Mouse (Mus musculus): ENCODE results near the gene Mdm2. TPM values are rescaled to one million over a fixed set of nuclear protein-coding genes. Genes with fewer than 3 reads are reported as not detected.

The Mdm2 gene
- polyA plus RNA-seq, 1 experiment from 2014 or later: 51.2 TPM

DNA sequence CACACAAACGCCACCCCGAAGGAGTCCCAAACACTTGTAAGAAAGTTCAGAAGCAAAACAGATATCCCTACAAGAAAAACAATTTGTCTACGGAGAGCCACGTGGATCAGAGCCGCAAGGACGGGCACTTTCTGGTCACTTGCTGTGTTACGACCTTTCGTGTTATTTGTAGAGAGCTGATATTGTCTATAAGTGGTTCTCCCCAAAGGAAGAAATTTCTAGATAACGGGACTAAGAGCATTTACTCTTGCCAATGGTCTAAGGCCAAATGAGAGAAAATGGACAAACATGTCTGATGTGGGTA is 26.9 kb downstream of the Mdm2 start:
- H3K27me3 ChIP-seq (ENCODE audit: control insufficient read depth, insufficient read depth, low read depth, low read length): no peaks in the 10 kb centered on the region
- no peak overlapping the region for H3K9ac ChIP-seq (ENCODE audit: low read length)
- H3K4me2 ChIP-seq (ENCODE audit: low read depth, low read length): no peak overlapping the region
- no peaks in the 10 kb centered on the region for H3K4me1 ChIP-seq (replicated peaks; ENCODE audit: control insufficient read depth, insufficient read depth, low read length)
- no peak overlapping the region for H3K4me3 ChIP-seq (ENCODE audit: low read length)
- no peaks in the 10 kb centered on the region for H3K9me3 ChIP-seq (ENCODE audit: control insufficient read depth, low read length)
- ATAC-seq (ENCODE audit: low read depth): no peak
- 85% methylated on average over 9 of the region's 9 CpGs for WGBS
- H3K27ac ChIP-seq (ENCODE audit: low read length): no peak overlapping the region
- H3K36me3 ChIP-seq (ENCODE audit: control insufficient read depth, insufficient read depth, low read length): peaks cover 5% of the 10 kb centered on the region

GRCm38 (mm10) chr10:117682858-117683733 is 27.5 kb downstream of the Mdm2 start:
- no peak for ATAC-seq (ENCODE audit: low read depth)
- WGBS: 78% methylated on average over 30 of the region's 30 CpGs
- no peak overlapping the region for H3K4me2 ChIP-seq (ENCODE audit: low read depth, low read length)
- no peak overlapping the region for H3K27ac ChIP-seq (ENCODE audit: low read length)
- no peak overlapping the region for H3K4me3 ChIP-seq (ENCODE audit: low read length)
- H3K9ac ChIP-seq (ENCODE audit: low read length): no peak overlapping the region
- H3K36me3 ChIP-seq (ENCODE audit: control insufficient read depth, insufficient read depth, low read length): peaks cover 2% of the 10 kb centered on the region; the same call in 1 of the 2 replicates
- no peaks in the 10 kb centered on the region for H3K27me3 ChIP-seq (ENCODE audit: control insufficient read depth, insufficient read depth, low read depth, low read length)
- H3K9me3 ChIP-seq (ENCODE audit: control insufficient read depth, low read length): no peaks in the 10 kb centered on the region
- no peaks in the 10 kb centered on the region for H3K4me1 ChIP-seq (replicated peaks; ENCODE audit: control insufficient read depth, insufficient read depth, low read length)

DNA sequence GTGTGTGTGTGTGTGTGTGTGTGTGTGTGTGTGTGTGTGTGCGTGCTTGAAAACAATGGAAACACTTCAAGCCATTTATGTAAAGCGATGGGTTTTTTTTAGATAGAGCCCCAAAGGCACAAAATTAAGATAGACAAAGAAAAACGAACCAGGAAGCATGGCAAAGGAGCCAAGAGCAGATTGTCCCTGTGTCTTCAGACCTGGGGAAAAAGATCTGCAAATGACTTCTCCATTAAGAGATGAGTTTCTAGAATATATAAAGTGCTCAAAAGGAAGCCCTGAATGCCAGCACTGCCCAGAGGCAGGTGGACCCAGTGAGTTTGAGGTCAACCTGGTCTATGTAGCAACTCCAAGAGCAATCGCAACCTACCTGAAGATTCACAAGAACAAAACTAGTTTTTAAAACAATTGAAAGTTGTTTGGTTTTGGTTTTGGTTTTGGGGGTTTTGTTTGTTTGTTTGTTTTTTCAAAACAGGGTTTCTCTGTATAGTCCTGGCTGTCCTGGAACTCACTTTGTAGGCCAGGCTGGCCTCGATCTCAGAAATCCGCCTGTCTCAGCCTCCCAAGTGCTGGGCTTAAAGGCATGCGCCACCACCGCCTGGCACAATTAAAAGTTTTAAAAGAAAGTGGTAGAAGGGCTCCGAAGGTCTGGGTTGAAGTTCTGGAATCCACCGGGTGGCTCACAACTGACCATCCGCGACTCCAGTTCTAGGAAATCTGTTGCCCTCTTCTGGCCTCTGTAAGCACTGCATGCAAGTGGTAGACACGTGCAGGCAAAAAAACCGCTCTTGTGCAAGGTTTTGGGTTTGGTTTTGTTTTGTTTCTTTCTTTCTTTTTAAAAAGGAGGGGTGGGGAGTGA is 28.3 kb downstream of the Mdm2 start:
- peaks cover 2% of the 10 kb centered on the region; the same call in 1 of the 2 replicates for H3K36me3 ChIP-seq (ENCODE audit: control insufficient read depth, insufficient read depth, low read length)
- no peak overlapping the region for H3K27ac ChIP-seq (ENCODE audit: low read length)
- no peaks in the 10 kb centered on the region for H3K27me3 ChIP-seq (ENCODE audit: control insufficient read depth, insufficient read depth, low read depth, low read length)
- WGBS: 73% methylated on average over 14 of the region's 14 CpGs
- H3K4me2 ChIP-seq (ENCODE audit: low read depth, low read length): no peak overlapping the region
- no peak for ATAC-seq (ENCODE audit: low read depth)
- no peaks in the 10 kb centered on the region for H3K9me3 ChIP-seq (ENCODE audit: control insufficient read depth, low read length)
- H3K9ac ChIP-seq (ENCODE audit: low read length): no peak overlapping the region
- H3K4me3 ChIP-seq (ENCODE audit: low read length): no peak overlapping the region
- no peaks in the 10 kb centered on the region for H3K4me1 ChIP-seq (replicated peaks; ENCODE audit: control insufficient read depth, insufficient read depth, low read length)

DNA sequence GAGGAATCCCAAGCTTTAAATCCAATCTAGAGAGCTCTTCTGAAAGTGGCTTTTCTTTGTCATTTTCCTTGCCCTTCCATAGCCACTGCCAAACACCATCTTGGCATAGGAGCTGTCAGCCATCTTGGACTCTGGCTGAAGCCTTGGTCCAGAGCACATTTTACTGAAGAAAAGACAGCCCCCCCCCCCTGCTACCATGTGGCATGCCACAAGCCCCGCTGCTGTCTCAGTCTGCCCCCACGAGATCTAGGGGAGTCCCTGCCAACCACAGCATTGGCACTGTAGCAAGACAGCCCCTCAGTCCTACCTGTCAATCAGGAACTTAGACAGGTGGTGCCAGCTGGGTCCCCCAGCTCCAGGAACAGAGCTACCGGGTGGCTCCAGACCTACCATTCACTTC is 29.0 kb downstream of the Mdm2 start:
- Histone ChIP-seq H3K36me3 (ENCODE audit: control insufficient read depth, insufficient read depth, low read length) (0 out of 2 replicates have a peak, but pooled peaks cover 2% of the 10 kb centered on the region), H3K27me3 (ENCODE audit: control insufficient read depth, insufficient read depth, low read depth, low read length) (no peaks in the 10 kb centered on the region), H3K4me3 (ENCODE audit: low read length) (no peak overlapping the region), H3K9me3 (ENCODE audit: control insufficient read depth, low read length) (no peaks in the 10 kb centered on the region), H3K27ac (ENCODE audit: low read length) (no peak overlapping the region), H3K4me1 (replicated peaks; ENCODE audit: control insufficient read depth, insufficient read depth, low read length) (peaks cover 3% of the 10 kb centered on the region; the same call in 1 of the 2 replicates), H3K9ac (ENCODE audit: low read length) (no peak overlapping the region), H3K4me2 (ENCODE audit: low read depth, low read length) (no peak overlapping the region)
- WGBS: 84% methylated on average over 3 of the region's 3 CpGs
- ATAC-seq (ENCODE audit: low read depth): no peak

DNA sequence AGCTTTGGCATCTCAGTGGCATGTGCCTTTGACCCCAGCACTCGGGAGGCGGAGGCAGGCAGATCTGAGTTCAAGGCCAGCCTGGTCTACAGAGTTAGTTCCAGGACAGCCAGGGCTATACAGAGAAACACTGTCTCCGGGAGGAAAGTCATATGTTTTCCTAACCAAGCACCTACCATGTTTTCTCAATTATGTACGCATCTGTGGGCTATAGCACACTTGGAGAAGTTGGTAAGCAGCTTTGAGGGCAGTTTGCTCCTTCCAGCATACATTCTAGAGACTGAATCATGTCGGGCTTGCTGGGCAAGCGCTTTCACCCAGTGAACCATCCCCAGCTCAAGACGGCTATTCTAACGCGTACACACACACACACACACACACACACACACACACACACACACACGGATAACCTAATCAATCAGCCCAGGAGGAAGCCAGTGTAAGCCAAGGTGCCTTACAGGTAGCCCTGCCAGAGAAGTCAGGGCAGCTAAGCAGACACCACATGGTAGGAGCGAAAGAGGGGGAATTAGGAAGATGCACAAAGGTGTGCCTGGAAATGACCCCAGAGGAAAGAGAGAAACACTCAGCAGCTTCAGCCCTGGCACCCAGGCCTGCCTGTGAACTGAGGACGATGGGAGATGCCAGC is 29.6 kb downstream of the Mdm2 start:
- Histone ChIP-seq H3K36me3 (ENCODE audit: control insufficient read depth, insufficient read depth, low read length) (0 out of 2 replicates have a peak, but pooled peaks cover 2% of the 10 kb centered on the region), H3K4me1 (replicated peaks; ENCODE audit: control insufficient read depth, insufficient read depth, low read length) (peaks cover 8% of the 10 kb centered on the region), H3K27ac (ENCODE audit: low read length) (no peak overlapping the region), H3K4me2 (ENCODE audit: low read depth, low read length) (no peak overlapping the region), H3K9me3 (ENCODE audit: control insufficient read depth, low read length) (no peaks in the 10 kb centered on the region), H3K9ac (ENCODE audit: low read length) (no peak overlapping the region), H3K27me3 (ENCODE audit: control insufficient read depth, insufficient read depth, low read depth, low read length) (no peaks in the 10 kb centered on the region), H3K4me3 (ENCODE audit: low read length) (no peak overlapping the region)
- ATAC-seq (ENCODE audit: low read depth): no peak
- 88% methylated on average over 12 of the region's 12 CpGs for WGBS

DNA sequence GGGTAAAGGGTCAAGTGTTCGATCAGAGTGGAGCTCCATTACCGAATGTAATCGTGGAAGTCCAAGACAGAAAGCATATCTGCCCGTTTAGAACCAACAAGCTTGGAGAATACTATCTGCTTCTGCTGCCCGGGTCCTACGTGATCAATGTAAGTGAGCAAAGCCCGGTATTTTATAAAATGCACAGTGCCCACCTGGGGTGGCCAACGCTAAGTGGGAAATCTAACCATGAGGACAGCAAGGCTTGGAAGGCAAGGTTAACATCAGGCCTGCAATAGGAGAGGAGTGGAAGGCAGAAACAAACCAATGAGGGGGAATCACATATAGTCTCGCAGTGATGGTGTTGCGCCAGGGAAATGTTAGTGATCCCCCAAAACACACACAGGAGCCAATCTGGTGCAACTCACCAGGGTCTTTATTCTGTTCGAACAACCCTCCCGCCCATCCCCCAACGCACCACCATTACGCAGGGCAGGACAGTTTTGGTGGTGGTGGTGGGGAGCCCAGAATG is 30.5 kb downstream of the Mdm2 start:
- 90% methylated on average over 14 of the region's 14 CpGs for WGBS

DNA sequence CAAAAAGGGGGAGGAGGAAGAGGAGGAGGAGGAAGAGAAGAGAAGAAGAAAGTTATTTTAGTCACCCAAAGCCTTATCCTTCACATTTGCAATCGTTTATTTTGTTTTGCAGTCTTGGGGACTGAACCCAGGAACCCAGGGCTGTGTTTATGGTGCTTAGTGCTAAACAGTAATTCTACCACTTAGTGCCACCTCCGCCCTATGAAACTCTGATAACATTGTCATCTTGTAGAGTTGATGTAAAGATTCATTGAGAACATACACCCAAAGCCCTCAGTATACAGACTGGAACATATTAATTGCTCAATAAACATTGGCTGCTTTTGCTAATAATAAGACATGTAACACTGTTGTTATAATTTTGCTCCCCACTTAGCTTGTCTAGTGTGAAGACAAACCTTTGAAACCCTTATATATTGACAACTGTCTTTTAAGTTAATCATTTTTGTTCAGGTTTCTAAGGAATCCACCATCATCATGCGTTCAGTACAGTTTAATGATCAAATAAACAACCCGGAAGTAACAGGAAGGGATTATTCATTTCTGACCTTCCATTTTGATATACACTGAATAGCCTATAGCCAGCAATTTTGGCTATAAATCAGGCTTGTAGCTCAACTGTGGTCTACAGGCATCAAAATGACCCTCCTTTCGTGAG is 31.4 kb downstream of the Mdm2 start:
- ATAC-seq (ENCODE audit: low read depth): no peak
- Histone ChIP-seq H3K4me1 (replicated peaks; ENCODE audit: control insufficient read depth, insufficient read depth, low read length) (peaks cover 15% of the 10 kb centered on the region), H3K9me3 (ENCODE audit: control insufficient read depth, low read length) (no peaks in the 10 kb centered on the region), H3K9ac (ENCODE audit: low read length) (no peak overlapping the region), H3K36me3 (ENCODE audit: control insufficient read depth, insufficient read depth, low read length) (no peaks in the 10 kb centered on the region), H3K4me3 (ENCODE audit: low read length) (no peak overlapping the region), H3K27ac (ENCODE audit: low read length) (no peak overlapping the region), H3K4me2 (ENCODE audit: low read depth, low read length) (no peak overlapping the region), H3K27me3 (ENCODE audit: control insufficient read depth, insufficient read depth, low read depth, low read length) (no peaks in the 10 kb centered on the region)
- WGBS: 75% methylated on average over 5 of the region's 5 CpGs

More for the DNA sequence above, 30.5 kb downstream of the Mdm2 start:
- H3K4me1 ChIP-seq (replicated peaks; ENCODE audit: control insufficient read depth, insufficient read depth, low read length): peaks cover 15% of the 10 kb centered on the region
- H3K36me3 ChIP-seq (ENCODE audit: control insufficient read depth, insufficient read depth, low read length): 0 out of 2 replicates have a peak, but pooled peaks cover 2% of the 10 kb centered on the region
- H3K9ac ChIP-seq (ENCODE audit: low read length): no peak overlapping the region
- no peak overlapping the region for H3K4me2 ChIP-seq (ENCODE audit: low read depth, low read length)
- H3K4me3 ChIP-seq (ENCODE audit: low read length): no peak overlapping the region
- no peak overlapping the region for H3K27ac ChIP-seq (ENCODE audit: low read length)
- no peaks in the 10 kb centered on the region for H3K27me3 ChIP-seq (ENCODE audit: control insufficient read depth, insufficient read depth, low read depth, low read length)
- no peak for ATAC-seq (ENCODE audit: low read depth)
- no peaks in the 10 kb centered on the region for H3K9me3 ChIP-seq (ENCODE audit: control insufficient read depth, low read length)

DNA sequence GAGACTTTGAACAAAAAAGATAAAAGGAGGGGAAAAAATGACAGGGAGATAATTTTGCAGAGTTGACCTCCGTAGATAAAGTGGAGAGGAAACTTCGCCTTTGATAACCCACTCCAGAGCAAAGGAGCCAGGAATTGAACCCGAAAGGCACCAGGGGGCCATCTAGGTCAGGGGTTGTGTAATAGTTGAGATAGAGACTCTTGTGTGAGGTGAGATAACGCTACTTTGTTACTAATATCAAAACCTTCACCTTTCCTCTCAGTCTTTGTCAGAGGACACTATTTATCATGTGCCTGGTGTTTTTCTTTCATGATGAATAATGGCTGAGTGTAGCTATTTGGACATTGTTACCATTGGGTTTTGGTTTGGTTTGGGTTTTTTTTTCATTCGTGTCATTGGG is 32.2 kb downstream of the Mdm2 start:
- Histone ChIP-seq H3K4me3 (ENCODE audit: low read length) (no peak overlapping the region), H3K4me1 (replicated peaks; ENCODE audit: control insufficient read depth, insufficient read depth, low read length) (peaks cover 15% of the 10 kb centered on the region), H3K27ac (ENCODE audit: low read length) (no peak overlapping the region), H3K36me3 (ENCODE audit: control insufficient read depth, insufficient read depth, low read length) (no peaks in the 10 kb centered on the region), H3K9ac (ENCODE audit: low read length) (no peak overlapping the region), H3K27me3 (ENCODE audit: control insufficient read depth, insufficient read depth, low read depth, low read length) (no peaks in the 10 kb centered on the region), H3K9me3 (ENCODE audit: control insufficient read depth, low read length) (no peaks in the 10 kb centered on the region), H3K4me2 (ENCODE audit: low read depth, low read length) (no peak overlapping the region)
- WGBS: 42% methylated on average over 5 of the region's 5 CpGs
- no peak for ATAC-seq (ENCODE audit: low read depth)

Measured in lung, embryonic 16.5 days (tissue).